Mouse (Mus musculus) yolk sac, embryonic 10.5 days (tissue): Measurements from ENCODE around the gene Macrod2.
A peak's percentile ranks its signal among the peaks of the same experiment; 100 is the strongest.
"Not testable (repeated sequence)": the region's sequence is repeated elsewhere in the genome, so short reads cannot be mapped to it uniquely, and the experiment has no call there.

Source experiments
- DNase-seq: peaks from one replicate; pipeline ENCODE4 v3.0.0-alpha.2; 2017; ENCODE audit warnings: low spot score

Gene Macrod2

DNA sequence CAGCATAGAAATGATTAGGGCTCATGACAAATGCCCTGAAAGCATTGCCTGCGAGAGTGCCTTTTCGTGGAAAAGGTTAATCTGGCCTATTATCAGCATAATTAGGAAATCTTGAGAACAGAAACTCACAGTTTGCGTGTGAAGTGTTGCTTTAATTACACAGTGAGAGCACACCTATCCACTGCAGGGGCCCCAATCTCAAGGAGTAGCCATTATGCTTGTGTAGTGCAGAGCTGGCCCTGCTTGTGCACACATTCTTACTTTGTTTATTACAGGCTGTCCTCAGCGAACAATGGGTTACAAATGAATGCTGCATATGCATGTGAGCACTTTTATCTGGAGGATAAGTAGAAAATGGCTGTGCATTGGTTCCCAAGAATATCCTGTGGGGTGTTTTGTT, 308.3 kb downstream of the Macrod2 start:
- no peak for DNase-seq

- peak; percentile 26 for DNase-seq
Measured at GRCm38 (mm10) chr2:140704146-140704545, 309.0 kb downstream of the Macrod2 start.

- DNase-seq: no peak
Measured at GRCm38 (mm10) chr2:140705278-140705677, 310.2 kb downstream of the Macrod2 start.

GRCm38 (mm10) chr2:140707550-140707949, 312.4 kb downstream of the Macrod2 start:
- DNase-seq: no peak

- no peak for DNase-seq
Measured at GRCm38 (mm10) chr2:140715822-140716221, 320.7 kb downstream of the Macrod2 start.

- no peak for DNase-seq
Measured at GRCm38 (mm10) chr2:140717407-140717806, 322.3 kb downstream of the Macrod2 start.

DNA sequence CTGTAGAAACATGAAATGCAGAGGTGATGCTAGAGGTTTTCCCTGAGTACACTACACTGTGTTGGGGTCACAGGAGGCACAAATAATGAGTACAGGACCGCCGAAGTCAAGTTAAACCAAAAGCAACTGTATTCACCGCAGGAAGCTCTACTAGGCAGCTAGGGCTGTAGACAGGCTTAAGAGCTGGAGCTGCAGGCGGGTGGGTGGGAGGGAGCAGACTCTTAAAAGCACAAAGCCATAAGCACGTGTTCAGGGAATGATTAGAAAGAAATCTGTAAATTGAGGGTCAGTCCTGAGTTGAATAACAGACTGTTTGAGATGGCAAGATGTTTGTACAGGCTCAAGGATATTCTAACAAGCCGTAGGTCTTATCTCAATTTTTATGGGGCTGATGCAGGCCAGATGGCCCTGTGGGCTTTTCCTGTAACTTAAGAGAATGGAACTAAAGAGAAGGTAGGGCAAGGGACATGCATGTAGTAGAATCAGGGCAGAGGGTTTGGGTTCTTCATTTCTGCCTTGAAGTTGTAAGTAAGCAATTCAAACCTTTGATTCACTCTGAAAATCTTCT, 337.6 kb downstream of the Macrod2 start:
- DNase-seq: no peak

DNA sequence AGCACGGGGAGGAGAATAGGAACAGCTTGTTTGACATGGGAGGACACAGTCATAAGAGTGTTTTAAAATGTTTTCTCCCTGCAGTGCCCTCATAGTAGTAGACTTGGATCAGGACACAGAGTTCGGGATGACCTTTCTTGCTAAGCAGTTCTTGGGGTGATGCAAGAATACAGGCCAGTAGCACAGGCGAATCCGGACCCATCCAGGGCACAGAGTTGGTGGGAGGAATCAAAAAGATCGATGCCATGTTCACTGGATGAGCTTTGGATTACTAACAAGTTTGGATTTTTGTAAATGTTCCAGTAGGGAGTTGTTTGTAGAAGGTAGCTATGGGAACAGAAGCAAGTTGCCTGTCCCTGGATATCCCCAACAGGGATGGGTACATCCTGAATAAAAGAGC, 345.4 kb downstream of the Macrod2 start:
- no peak for DNase-seq

DNA sequence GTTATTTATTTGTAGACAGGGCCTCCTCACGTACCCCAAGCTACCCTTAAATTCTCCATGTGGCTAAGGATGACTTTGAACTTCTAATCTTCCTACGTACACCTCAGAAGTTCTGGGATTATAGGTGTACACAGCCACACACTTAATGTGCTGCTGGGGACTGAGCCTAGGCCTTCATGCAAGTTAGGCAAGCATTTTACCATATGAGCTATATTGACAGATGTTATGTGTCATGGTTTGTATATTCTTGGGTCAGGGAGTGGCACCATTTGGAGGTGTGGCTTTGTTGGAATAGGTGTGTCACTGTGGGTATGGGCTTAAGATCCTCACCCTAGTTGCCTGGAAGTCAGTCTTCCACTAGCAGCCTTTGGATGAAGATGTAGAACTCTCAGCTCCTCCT, 347.8 kb downstream of the Macrod2 start:
- DNase-seq: not testable (repeated sequence)

DNA sequence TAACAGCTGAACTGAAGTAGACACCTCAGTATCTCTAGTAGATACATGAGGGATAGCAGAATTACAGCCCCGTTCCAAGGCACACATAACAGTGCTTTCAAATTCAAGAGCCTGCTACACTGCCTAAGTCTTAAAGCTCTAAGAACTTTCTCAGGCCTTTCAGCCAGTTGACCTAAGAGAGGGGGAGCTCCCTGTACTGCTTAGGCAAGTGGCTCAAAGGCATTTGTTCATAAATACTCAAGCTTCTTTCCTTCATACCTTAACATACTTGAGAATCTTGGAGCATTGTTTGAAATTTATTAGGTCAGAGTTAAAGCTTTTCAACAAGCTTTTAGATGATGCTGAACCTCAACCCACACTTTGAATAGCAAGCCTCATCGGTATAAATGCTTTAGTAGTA, 363.8 kb downstream of the Macrod2 start:
- no peak for DNase-seq

DNA sequence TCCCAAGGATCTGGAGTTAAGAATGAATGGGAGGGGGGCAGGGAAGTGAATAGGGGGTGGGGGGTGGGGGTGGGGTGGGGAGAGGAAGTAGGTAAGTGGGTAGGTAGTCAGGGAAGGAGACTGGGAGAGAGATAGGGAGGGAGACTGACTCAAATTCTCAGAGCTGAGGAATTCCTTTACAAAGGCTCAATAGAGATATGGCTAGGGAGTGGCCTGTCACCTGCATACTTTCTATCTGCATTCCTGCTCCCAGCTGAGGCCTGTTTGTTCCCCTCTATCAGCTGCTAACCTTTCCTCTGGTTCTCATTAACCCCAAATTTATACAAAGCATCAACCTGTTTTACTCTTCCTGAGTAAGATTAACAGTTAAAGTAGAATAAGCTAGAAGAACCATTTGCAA, 364.6 kb downstream of the Macrod2 start:
- DNase-seq: no peak

DNA sequence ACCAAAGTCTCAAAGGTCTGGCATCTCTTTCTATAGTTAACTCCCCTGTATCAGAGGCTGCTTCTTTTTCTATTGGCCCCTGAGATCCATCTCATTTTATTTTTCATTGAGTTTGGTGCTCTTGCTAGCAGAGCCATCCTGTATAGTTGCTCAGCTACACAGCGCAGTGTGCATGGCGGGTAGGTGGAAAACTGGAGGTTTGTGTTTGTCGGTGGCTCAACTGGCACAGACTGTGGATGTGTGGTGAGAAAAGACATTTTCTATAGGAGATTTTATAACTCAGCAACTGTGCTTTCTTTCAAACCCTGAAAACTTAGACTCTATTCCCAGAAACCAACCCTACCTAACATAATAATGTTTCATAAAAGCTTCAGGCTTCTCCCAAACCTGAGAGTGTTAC, 365.0 kb downstream of the Macrod2 start:
- DNase-seq: no peak

- no peak for DNase-seq
Measured at GRCm38 (mm10) chr2:140763076-140763891, 368.2 kb downstream of the Macrod2 start.

- no peak for DNase-seq
Measured at GRCm38 (mm10) chr2:140769473-140769872, 374.4 kb downstream of the Macrod2 start.

- no peak for DNase-seq
Measured at GRCm38 (mm10) chr2:140772825-140773224, 377.7 kb downstream of the Macrod2 start.

DNA sequence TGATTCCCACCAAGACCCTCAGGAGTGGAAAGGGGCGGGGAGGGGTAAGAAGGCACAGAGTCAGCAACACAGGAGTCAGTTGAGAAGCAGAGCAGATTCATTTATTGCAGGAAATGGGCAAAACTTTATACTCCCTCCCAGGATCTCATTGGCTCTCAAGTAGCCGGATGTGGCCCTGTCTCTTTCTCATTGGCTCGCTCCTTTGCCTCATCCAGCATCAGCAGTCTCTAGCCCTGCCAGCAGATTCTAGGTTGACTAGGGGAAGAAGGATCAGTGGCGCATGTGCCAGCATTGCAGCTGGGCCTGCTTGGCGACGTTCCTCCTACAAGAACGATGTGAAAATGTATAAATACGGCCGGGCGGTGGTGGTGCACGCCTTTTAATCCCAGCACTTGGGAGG, 378.3 kb downstream of the Macrod2 start:
- no peak for DNase-seq

GRCm38 (mm10) chr2:140774808-140775370, 379.8 kb downstream of the Macrod2 start:
- DNase-seq: no peak

DNA sequence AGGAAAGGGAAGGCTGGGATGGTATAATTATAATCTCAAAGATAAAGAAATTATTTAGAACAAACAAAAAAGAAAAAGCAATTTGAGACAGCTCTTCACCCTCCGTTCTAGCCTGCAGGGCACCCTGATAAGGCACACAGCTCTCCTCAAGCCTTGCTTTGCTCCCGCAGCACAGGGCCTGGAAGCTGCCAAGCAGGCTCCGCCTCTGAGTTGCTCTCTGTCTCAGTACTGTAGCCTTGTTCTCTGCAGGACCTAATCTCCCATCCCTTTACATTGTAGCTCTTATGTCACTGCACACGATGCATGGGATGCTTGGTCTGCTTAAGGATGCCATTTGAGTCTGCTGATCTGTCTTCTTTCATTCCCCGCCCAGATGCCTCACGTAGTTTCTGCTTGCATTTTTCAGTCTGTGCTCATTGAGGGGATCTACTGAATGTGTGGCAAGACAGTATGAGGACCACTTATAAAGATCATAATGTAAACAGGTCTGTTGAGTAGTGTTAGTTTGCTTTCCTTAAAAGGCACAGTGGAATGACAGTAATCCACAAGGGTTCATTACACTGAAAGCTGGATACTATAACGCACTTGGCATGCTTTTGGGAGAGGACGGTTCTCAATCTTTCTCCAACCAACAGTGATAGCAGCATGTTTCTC, 380.5 kb downstream of the Macrod2 start:
- peak; percentile 20 for DNase-seq

DNA sequence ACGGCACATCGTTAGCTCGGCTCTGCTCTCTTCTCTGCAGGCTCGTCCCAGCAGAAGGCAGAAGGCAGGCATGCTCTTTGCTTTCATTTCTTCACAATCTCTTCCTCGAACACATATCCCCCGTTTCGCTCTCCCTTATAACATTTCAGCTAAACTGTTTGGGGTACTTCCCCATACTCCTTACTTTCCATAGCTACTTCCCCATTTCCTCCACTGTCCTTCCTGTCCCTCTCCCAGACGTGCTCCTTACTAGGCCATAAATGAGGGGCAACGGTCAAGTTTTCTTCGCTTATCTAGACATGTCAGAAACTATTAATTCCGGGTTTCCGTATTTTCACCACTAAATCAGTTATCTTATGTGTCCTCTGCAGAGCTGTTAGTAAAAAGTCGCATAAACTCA, 383.1 kb downstream of the Macrod2 start:
- DNase-seq: no peak

- DNase-seq: no peak
Measured at GRCm38 (mm10) chr2:140783041-140783440, 387.9 kb downstream of the Macrod2 start.

GRCm38 (mm10) chr2:140784626-140785025, 389.5 kb downstream of the Macrod2 start:
- no peak for DNase-seq

GRCm38 (mm10) chr2:140790363-140790762, 395.3 kb downstream of the Macrod2 start:
- DNase-seq: no peak
